Mouse (Mus musculus): ENCODE data around the gene Syn2. TPM values are rescaled to one million over a fixed set of nuclear protein-coding genes. Genes with fewer than 3 reads are reported as not detected.
"Not testable (repeated sequence)": the region's sequence is repeated elsewhere in the genome, so short reads cannot be mapped to it uniquely, and the experiment has no call there.

Syn2 gene
- polyA plus RNA-seq, 1 experiment from 2014 or later = 2.7 TPM

GRCm38 (mm10) chr6:115227529-115227928 is 92.8 kb downstream of the Syn2 start:
- Histone ChIP-seq H3K9me3 (ENCODE audit: control insufficient read depth, low read length) (no peaks in the 10 kb centered on the region), H3K4me3 (ENCODE audit: low read depth, low read length) (no peak overlapping the region), H3K36me3 (ENCODE audit: control insufficient read depth, insufficient read depth, low read length) (no peaks in the 10 kb centered on the region), H3K4me1 (replicated peaks; ENCODE audit: control insufficient read depth, insufficient read depth, low read length) (no peaks in the 10 kb centered on the region), H3K27ac (ENCODE audit: low read depth) (no peak overlapping the region), H3K4me2 (ENCODE audit: low read length) (no peak overlapping the region), H3K27me3 (replicated peaks; ENCODE audit: control insufficient read depth, insufficient read depth, low read length) (no peaks in the 10 kb centered on the region), H3K9ac (ENCODE audit: low read length) (no peak overlapping the region)
- peak; percentile 88 for DNase-seq (ENCODE audit: low spot score)
- ATAC-seq (replicated peaks; ENCODE audit: low FRiP score, low TSS enrichment, low read depth) = peak; percentile 53; the same call in 1 of the 2 replicates
- WGBS = 4% methylated on average over 2 of the region's 2 CpGs

GRCm38 (mm10) chr6:115230557-115230956 is 95.9 kb downstream of the Syn2 start:
- DNase-seq (ENCODE audit: low spot score) = no peak
- H3K9ac ChIP-seq (ENCODE audit: low read length) = no peak overlapping the region
- no peak overlapping the region for H3K27ac ChIP-seq (ENCODE audit: low read depth)

GRCm38 (mm10) chr6:115231836-115232235 is 97.1 kb downstream of the Syn2 start:
- Histone ChIP-seq H3K9me3 (ENCODE audit: control insufficient read depth, low read length) (no peaks in the 10 kb centered on the region), H3K4me1 (replicated peaks; ENCODE audit: control insufficient read depth, insufficient read depth, low read length) (no peaks in the 10 kb centered on the region), H3K27ac (ENCODE audit: low read depth) (no peak overlapping the region), H3K9ac (ENCODE audit: low read length) (no peak overlapping the region), H3K36me3 (ENCODE audit: control insufficient read depth, insufficient read depth, low read length) (no peaks in the 10 kb centered on the region), H3K4me3 (ENCODE audit: low read depth, low read length) (no peak overlapping the region), H3K4me2 (ENCODE audit: low read length) (no peak overlapping the region), H3K27me3 (replicated peaks; ENCODE audit: control insufficient read depth, insufficient read depth, low read length) (no peaks in the 10 kb centered on the region)
- DNase-seq (ENCODE audit: low spot score) (no peak), ATAC-seq (replicated peaks; ENCODE audit: low FRiP score, low TSS enrichment, low read depth) (no peak)
- 80% methylated on average over 4 of the region's 4 CpGs for WGBS

More at GRCm38 (mm10) chr6:115230557-115230956, 95.9 kb downstream of the Syn2 start:
- no peak overlapping the region for H3K4me2 ChIP-seq (ENCODE audit: low read length)
- H3K9me3 ChIP-seq (ENCODE audit: control insufficient read depth, low read length) = no peaks in the 10 kb centered on the region
- H3K4me1 ChIP-seq (replicated peaks; ENCODE audit: control insufficient read depth, insufficient read depth, low read length) = no peaks in the 10 kb centered on the region
- WGBS = 66% methylated on average over 3 of the region's 3 CpGs
- no peak overlapping the region for H3K4me3 ChIP-seq (ENCODE audit: low read depth, low read length)
- H3K27me3 ChIP-seq (replicated peaks; ENCODE audit: control insufficient read depth, insufficient read depth, low read length) = no peaks in the 10 kb centered on the region
- ATAC-seq (replicated peaks; ENCODE audit: low FRiP score, low TSS enrichment, low read depth) = no peak
- no peaks in the 10 kb centered on the region for H3K36me3 ChIP-seq (ENCODE audit: control insufficient read depth, insufficient read depth, low read length)

- ATAC-seq (replicated peaks; ENCODE audit: low FRiP score, low TSS enrichment, low read depth) (no peak), DNase-seq (ENCODE audit: low spot score) (no peak)
- Histone ChIP-seq H3K9ac (ENCODE audit: low read length) (no peak overlapping the region), H3K27me3 (replicated peaks; ENCODE audit: control insufficient read depth, insufficient read depth, low read length) (no peaks in the 10 kb centered on the region), H3K9me3 (ENCODE audit: control insufficient read depth, low read length) (no peaks in the 10 kb centered on the region), H3K4me2 (ENCODE audit: low read length) (no peak overlapping the region), H3K4me1 (replicated peaks; ENCODE audit: control insufficient read depth, insufficient read depth, low read length) (no peaks in the 10 kb centered on the region), H3K4me3 (ENCODE audit: low read depth, low read length) (no peak overlapping the region), H3K36me3 (ENCODE audit: control insufficient read depth, insufficient read depth, low read length) (no peaks in the 10 kb centered on the region), H3K27ac (ENCODE audit: low read depth) (no peak overlapping the region)
- WGBS = 68% methylated on average over 1 of the region's 1 CpGs
Observed at GRCm38 (mm10) chr6:115232562-115232961, 97.9 kb downstream of the Syn2 start.

GRCm38 (mm10) chr6:115238031-115239027 is 103.6 kb downstream of the Syn2 start:
- H3K9me3 ChIP-seq (ENCODE audit: control insufficient read depth, low read length) = no peaks in the 10 kb centered on the region
- H3K36me3 ChIP-seq (ENCODE audit: control insufficient read depth, insufficient read depth, low read length) = no peaks in the 10 kb centered on the region
- H3K4me3 ChIP-seq (ENCODE audit: low read depth, low read length) = no peak overlapping the region
- H3K27me3 ChIP-seq (replicated peaks; ENCODE audit: control insufficient read depth, insufficient read depth, low read length) = no peaks in the 10 kb centered on the region
- ATAC-seq (replicated peaks; ENCODE audit: low FRiP score, low TSS enrichment, low read depth) (no peak), DNase-seq (ENCODE audit: low spot score) (no peak)
- H3K4me2 ChIP-seq (ENCODE audit: low read length) = no peak overlapping the region
- H3K9ac ChIP-seq (ENCODE audit: low read length) = no peak overlapping the region
- 89% methylated on average over 9 of the region's 9 CpGs for WGBS
- no peak overlapping the region for H3K27ac ChIP-seq (ENCODE audit: low read depth)
- no peaks in the 10 kb centered on the region for H3K4me1 ChIP-seq (replicated peaks; ENCODE audit: control insufficient read depth, insufficient read depth, low read length)

GRCm38 (mm10) chr6:115239335-115239734 is 104.6 kb downstream of the Syn2 start:
- Histone ChIP-seq H3K4me2 (ENCODE audit: low read length) (no peak overlapping the region), H3K4me1 (replicated peaks; ENCODE audit: control insufficient read depth, insufficient read depth, low read length) (no peaks in the 10 kb centered on the region), H3K9me3 (ENCODE audit: control insufficient read depth, low read length) (no peaks in the 10 kb centered on the region), H3K9ac (ENCODE audit: low read length) (no peak overlapping the region), H3K27me3 (replicated peaks; ENCODE audit: control insufficient read depth, insufficient read depth, low read length) (no peaks in the 10 kb centered on the region), H3K27ac (ENCODE audit: low read depth) (no peak overlapping the region), H3K36me3 (ENCODE audit: control insufficient read depth, insufficient read depth, low read length) (no peaks in the 10 kb centered on the region), H3K4me3 (ENCODE audit: low read depth, low read length) (no peak overlapping the region)
- ATAC-seq (replicated peaks; ENCODE audit: low FRiP score, low TSS enrichment, low read depth) (no peak), DNase-seq (ENCODE audit: low spot score) (no peak)
- 86% methylated on average over 7 of the region's 7 CpGs for WGBS

GRCm38 (mm10) chr6:115240431-115240830 is 105.7 kb downstream of the Syn2 start:
- H3K36me3 ChIP-seq (ENCODE audit: control insufficient read depth, insufficient read depth, low read length); H3K9ac ChIP-seq (ENCODE audit: low read length); H3K9me3 ChIP-seq (ENCODE audit: control insufficient read depth, low read length); H3K4me1 ChIP-seq (replicated peaks; ENCODE audit: control insufficient read depth, insufficient read depth, low read length); H3K27ac ChIP-seq (ENCODE audit: low read depth); ATAC-seq (replicated peaks; ENCODE audit: low FRiP score, low TSS enrichment, low read depth); H3K4me2 ChIP-seq (ENCODE audit: low read length); H3K27me3 ChIP-seq (replicated peaks; ENCODE audit: control insufficient read depth, insufficient read depth, low read length); DNase-seq (ENCODE audit: low spot score); H3K4me3 ChIP-seq (ENCODE audit: low read depth, low read length): not testable (repeated sequence)
- 49% methylated on average over 2 of the region's 2 CpGs for WGBS

GRCm38 (mm10) chr6:115241131-115241699 is 106.5 kb downstream of the Syn2 start:
- Histone ChIP-seq H3K4me1 (replicated peaks; ENCODE audit: control insufficient read depth, insufficient read depth, low read length) (no peaks in the 10 kb centered on the region), H3K4me2 (ENCODE audit: low read length) (no peak overlapping the region), H3K9me3 (ENCODE audit: control insufficient read depth, low read length) (no peaks in the 10 kb centered on the region), H3K27ac (ENCODE audit: low read depth) (no peak overlapping the region), H3K4me3 (ENCODE audit: low read depth, low read length) (no peak overlapping the region), H3K36me3 (ENCODE audit: control insufficient read depth, insufficient read depth, low read length) (no peaks in the 10 kb centered on the region), H3K27me3 (replicated peaks; ENCODE audit: control insufficient read depth, insufficient read depth, low read length) (no peaks in the 10 kb centered on the region), H3K9ac (ENCODE audit: low read length) (no peak overlapping the region)
- 55% methylated on average over 3 of the region's 3 CpGs for WGBS
- DNase-seq (ENCODE audit: low spot score) = peak; percentile 38
- ATAC-seq (replicated peaks; ENCODE audit: low FRiP score, low TSS enrichment, low read depth) = no peak

Data from intestine, embryonic 14.5 days (tissue).